Mouse (Mus musculus): ENCODE results near the gene Krt80. TPM values are rescaled to one million over a fixed set of nuclear protein-coding genes. Genes with fewer than 3 reads are reported as not detected.

The Krt80 gene
- polyA plus RNA-seq, 1 experiment from 2014 or later = 0.08 TPM

- Histone ChIP-seq H3K4me2 (ENCODE audit: low read depth, low read length) (no peak overlapping the region), H3K36me3 (ENCODE audit: control insufficient read depth, insufficient read depth, low read length) (no peaks in the 10 kb centered on the region), H3K27ac (ENCODE audit: low read depth, low read length) (no peak overlapping the region), H3K4me3 (ENCODE audit: low read depth, low read length) (no peak overlapping the region), H3K9me3 (ENCODE audit: control insufficient read depth, low read length) (no peaks in the 10 kb centered on the region), H3K27me3 (ENCODE audit: control insufficient read depth, insufficient read depth, low read length) (no peaks in the 10 kb centered on the region), H3K9ac (replicated peaks; ENCODE audit: low read depth, low read length) (no peak overlapping the region), H3K4me1 (ENCODE audit: control insufficient read depth, insufficient read depth, low read length) (no peaks in the 10 kb centered on the region)
- no peak for ATAC-seq (ENCODE audit: low read depth)
- WGBS = 72% methylated on average over 11 of the region's 11 CpGs
These were observed 12.8 kb upstream of the Krt80 start for GRCm38 (mm10) chr15:101382811-101383210.

- no peaks in the 10 kb centered on the region for H3K27me3 ChIP-seq (ENCODE audit: control insufficient read depth, insufficient read depth, low read length)
- no peaks in the 10 kb centered on the region for H3K36me3 ChIP-seq (ENCODE audit: control insufficient read depth, insufficient read depth, low read length)
- WGBS = 67% methylated on average over 9 of the region's 9 CpGs
- no peaks in the 10 kb centered on the region for H3K4me1 ChIP-seq (ENCODE audit: control insufficient read depth, insufficient read depth, low read length)
- H3K9ac ChIP-seq (replicated peaks; ENCODE audit: low read depth, low read length) = no peak overlapping the region
- H3K27ac ChIP-seq (ENCODE audit: low read depth, low read length) = no peak overlapping the region
- no peak overlapping the region for H3K4me2 ChIP-seq (ENCODE audit: low read depth, low read length)
- ATAC-seq (ENCODE audit: low read depth) = no peak
- H3K4me3 ChIP-seq (ENCODE audit: low read depth, low read length) = no peak overlapping the region
- no peaks in the 10 kb centered on the region for H3K9me3 ChIP-seq (ENCODE audit: control insufficient read depth, low read length)
These were observed 11.8 kb upstream of the Krt80 start for GRCm38 (mm10) chr15:101381758-101382157.

DNA sequence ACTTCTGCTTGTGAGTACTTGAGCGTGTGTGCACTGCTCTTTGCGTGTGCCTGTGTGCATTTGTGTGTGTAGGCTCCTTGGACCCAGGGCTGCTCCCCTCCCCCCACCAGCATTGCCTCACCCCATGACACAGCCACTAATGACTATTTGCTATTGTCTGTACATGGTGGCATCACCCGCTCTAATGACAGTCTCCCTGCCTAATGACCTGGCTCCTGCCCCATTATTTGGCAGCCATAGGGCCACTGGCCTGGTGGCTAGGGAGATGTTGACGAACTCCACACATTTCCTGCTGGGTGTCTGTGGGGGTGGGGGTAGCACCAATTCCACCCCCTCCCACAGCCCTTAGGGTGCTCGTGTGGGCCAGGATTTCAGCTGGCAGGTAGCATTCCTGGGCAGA lies 8.7 kb upstream of the Krt80 start:
- ATAC-seq (ENCODE audit: low read depth) = no peak
- H3K36me3 ChIP-seq (ENCODE audit: control insufficient read depth, insufficient read depth, low read length) = no peaks in the 10 kb centered on the region
- WGBS = 35% methylated on average over 5 of the region's 5 CpGs
- no peaks in the 10 kb centered on the region for H3K4me1 ChIP-seq (ENCODE audit: control insufficient read depth, insufficient read depth, low read length)
- H3K4me3 ChIP-seq (ENCODE audit: low read depth, low read length) = no peak overlapping the region
- no peaks in the 10 kb centered on the region for H3K9me3 ChIP-seq (ENCODE audit: control insufficient read depth, low read length)
- no peak overlapping the region for H3K4me2 ChIP-seq (ENCODE audit: low read depth, low read length)
- H3K27ac ChIP-seq (ENCODE audit: low read depth, low read length) = no peak overlapping the region
- no peak overlapping the region for H3K9ac ChIP-seq (replicated peaks; ENCODE audit: low read depth, low read length)
- H3K27me3 ChIP-seq (ENCODE audit: control insufficient read depth, insufficient read depth, low read length) = no peaks in the 10 kb centered on the region

- H3K4me2 ChIP-seq (ENCODE audit: low read depth, low read length) = no peak overlapping the region
- H3K36me3 ChIP-seq (ENCODE audit: control insufficient read depth, insufficient read depth, low read length) = no peaks in the 10 kb centered on the region
- WGBS = 69% methylated on average over 5 of the region's 5 CpGs
- H3K4me3 ChIP-seq (ENCODE audit: low read depth, low read length) = no peak overlapping the region
- ATAC-seq (ENCODE audit: low read depth) = no peak
- no peak overlapping the region for H3K27ac ChIP-seq (ENCODE audit: low read depth, low read length)
- H3K9me3 ChIP-seq (ENCODE audit: control insufficient read depth, low read length) = no peaks in the 10 kb centered on the region
- no peak overlapping the region for H3K9ac ChIP-seq (replicated peaks; ENCODE audit: low read depth, low read length)
- no peaks in the 10 kb centered on the region for H3K27me3 ChIP-seq (ENCODE audit: control insufficient read depth, insufficient read depth, low read length)
- H3K4me1 ChIP-seq (ENCODE audit: control insufficient read depth, insufficient read depth, low read length) = no peaks in the 10 kb centered on the region
These were observed 6.8 kb upstream of the Krt80 start for GRCm38 (mm10) chr15:101376776-101377061.

- Histone ChIP-seq H3K36me3 (ENCODE audit: control insufficient read depth, insufficient read depth, low read length) (no peaks in the 10 kb centered on the region), H3K4me2 (ENCODE audit: low read depth, low read length) (no peak overlapping the region), H3K27me3 (ENCODE audit: control insufficient read depth, insufficient read depth, low read length) (no peaks in the 10 kb centered on the region), H3K9me3 (ENCODE audit: control insufficient read depth, low read length) (no peaks in the 10 kb centered on the region), H3K4me3 (ENCODE audit: low read depth, low read length) (no peak overlapping the region), H3K9ac (replicated peaks; ENCODE audit: low read depth, low read length) (no peak overlapping the region), H3K27ac (ENCODE audit: low read depth, low read length) (no peak overlapping the region), H3K4me1 (ENCODE audit: control insufficient read depth, insufficient read depth, low read length) (no peaks in the 10 kb centered on the region)
- no peak for ATAC-seq (ENCODE audit: low read depth)
- WGBS = 83% methylated on average over 6 of the region's 6 CpGs
These were observed 6.2 kb upstream of the Krt80 start for GRCm38 (mm10) chr15:101375956-101376775.

DNA sequence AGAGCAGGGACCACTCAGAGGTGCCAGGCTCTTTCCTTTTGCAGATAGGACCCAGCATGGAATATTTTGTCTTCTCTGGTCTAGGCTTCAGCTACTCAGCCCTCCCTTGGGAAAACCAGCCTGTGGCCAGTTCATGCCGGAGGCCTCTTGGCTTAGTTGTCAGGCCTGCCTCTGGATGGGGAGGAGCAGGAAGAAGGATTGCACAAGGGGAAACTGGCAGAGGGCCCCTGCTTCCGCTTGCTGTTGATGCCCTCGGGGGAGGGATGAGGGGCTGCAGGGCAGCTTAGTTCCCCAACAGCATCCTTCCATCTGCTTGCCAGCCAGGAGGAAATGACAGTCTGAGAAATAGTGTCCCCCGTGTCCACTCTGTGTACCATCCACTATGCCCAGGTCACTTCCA lies 4.9 kb upstream of the Krt80 start:
- H3K4me1 ChIP-seq (ENCODE audit: control insufficient read depth, insufficient read depth, low read length) = no peaks in the 10 kb centered on the region
- WGBS = 75% methylated on average over 4 of the region's 4 CpGs
- no peaks in the 10 kb centered on the region for H3K9me3 ChIP-seq (ENCODE audit: control insufficient read depth, low read length)
- no peak overlapping the region for H3K4me3 ChIP-seq (ENCODE audit: low read depth, low read length)
- no peak overlapping the region for H3K27ac ChIP-seq (ENCODE audit: low read depth, low read length)
- no peaks in the 10 kb centered on the region for H3K36me3 ChIP-seq (ENCODE audit: control insufficient read depth, insufficient read depth, low read length)
- no peak overlapping the region for H3K4me2 ChIP-seq (ENCODE audit: low read depth, low read length)
- no peaks in the 10 kb centered on the region for H3K27me3 ChIP-seq (ENCODE audit: control insufficient read depth, insufficient read depth, low read length)
- no peak for ATAC-seq (ENCODE audit: low read depth)
- H3K9ac ChIP-seq (replicated peaks; ENCODE audit: low read depth, low read length) = no peak overlapping the region

GRCm38 (mm10) chr15:101373286-101373898 lies 3.4 kb upstream of the Krt80 start:
- no peak for ATAC-seq (ENCODE audit: low read depth)
- H3K27me3 ChIP-seq (ENCODE audit: control insufficient read depth, insufficient read depth, low read length) = no peaks in the 10 kb centered on the region
- WGBS = 89% methylated on average over 16 of the region's 16 CpGs
- no peaks in the 10 kb centered on the region for H3K36me3 ChIP-seq (ENCODE audit: control insufficient read depth, insufficient read depth, low read length)
- H3K27ac ChIP-seq (ENCODE audit: low read depth, low read length) = no peak overlapping the region
- no peaks in the 10 kb centered on the region for H3K4me1 ChIP-seq (ENCODE audit: control insufficient read depth, insufficient read depth, low read length)
- H3K9me3 ChIP-seq (ENCODE audit: control insufficient read depth, low read length) = no peaks in the 10 kb centered on the region
- H3K9ac ChIP-seq (replicated peaks; ENCODE audit: low read depth, low read length) = no peak overlapping the region
- no peak overlapping the region for H3K4me3 ChIP-seq (ENCODE audit: low read depth, low read length)
- no peak overlapping the region for H3K4me2 ChIP-seq (ENCODE audit: low read depth, low read length)

DNA sequence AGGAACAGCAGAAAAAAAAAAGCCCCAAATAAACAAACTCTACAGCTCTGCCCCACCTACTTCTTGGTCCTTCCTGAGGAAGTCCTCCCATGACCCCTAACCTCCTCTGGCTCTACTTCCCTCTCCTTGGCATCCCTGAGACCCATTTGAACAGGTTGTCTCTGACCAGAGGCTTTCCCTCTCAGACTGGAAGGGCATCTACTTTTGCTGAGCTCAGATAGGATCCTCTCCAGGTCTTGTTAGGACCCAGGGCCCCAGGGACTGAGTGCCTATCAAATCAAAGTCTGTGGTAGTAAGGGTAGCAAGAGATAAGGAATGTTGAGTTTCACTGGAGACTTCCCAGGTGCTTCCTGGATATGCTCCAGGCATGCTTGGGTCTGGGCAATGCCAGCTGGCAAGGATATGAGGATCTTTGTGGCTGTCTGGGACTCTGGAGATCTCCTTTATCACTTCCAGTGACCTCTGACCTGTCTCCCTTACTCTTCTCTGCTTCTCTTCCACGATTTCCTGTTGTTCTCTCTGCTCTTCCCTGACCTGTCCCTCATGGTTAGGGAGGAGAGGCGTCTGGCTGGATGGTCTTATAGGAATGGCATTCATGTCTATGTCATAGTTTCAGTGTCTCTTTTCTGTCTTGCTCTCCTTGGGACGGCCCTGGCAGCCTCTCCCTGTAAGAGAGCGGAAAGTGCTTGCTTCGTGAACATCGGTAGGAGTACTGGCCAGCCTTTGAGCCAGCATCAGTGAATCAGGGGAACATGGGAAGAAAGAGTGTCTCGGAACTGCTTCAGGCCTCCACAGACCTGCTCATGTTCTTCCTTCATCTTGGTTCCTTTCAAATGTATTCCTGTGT lies 2.4 kb upstream of the Krt80 start:
- Histone ChIP-seq H3K4me1 (ENCODE audit: control insufficient read depth, insufficient read depth, low read length) (no peaks in the 10 kb centered on the region), H3K27me3 (ENCODE audit: control insufficient read depth, insufficient read depth, low read length) (no peaks in the 10 kb centered on the region), H3K4me2 (ENCODE audit: low read depth, low read length) (no peak overlapping the region), H3K9me3 (ENCODE audit: control insufficient read depth, low read length) (no peaks in the 10 kb centered on the region), H3K36me3 (ENCODE audit: control insufficient read depth, insufficient read depth, low read length) (no peaks in the 10 kb centered on the region), H3K9ac (replicated peaks; ENCODE audit: low read depth, low read length) (no peak overlapping the region), H3K27ac (ENCODE audit: low read depth, low read length) (no peak overlapping the region), H3K4me3 (ENCODE audit: low read depth, low read length) (no peak overlapping the region)
- WGBS = 75% methylated on average over 7 of the region's 7 CpGs
- ATAC-seq (ENCODE audit: low read depth) = no peak

All from neural tube, embryonic 14.5 days (tissue).